Mouse (Mus musculus): Measurements from ENCODE around the gene Ankdd1b. TPM values are rescaled to one million over a fixed set of nuclear protein-coding genes. Genes with fewer than 3 reads are reported as not detected.

Ankdd1b gene
- under 1 TPM in 1 of 2 experiments, not detected in 1; 0.18 TPM for total RNA-seq (2021)
- long read RNA-seq, partial matches to known transcripts: 0 of 8 reads
- long read RNA-seq, other reads (novel, unspliced or antisense): 8 of 8 reads

- peak in 1 of 2 experiments; percentile 9 for DNase-seq (ENCODE audit: low spot score in 2 of 2)
These were observed at the start of gene Ankdd1b for GRCm38 (mm10) chr13:96470957-96471356. TSS of gene Ankdd1b (minus strand) at chr13:96471198.

GRCm38 (mm10) chr13:96517335-96517734, 46.3 kb upstream of the Ankdd1b start:
- DNase-seq (ENCODE audit: low spot score in 2 of 2): no peak

- no peak for DNase-seq (ENCODE audit: low spot score in 2 of 2)
These were observed 45.3 kb upstream of the Ankdd1b start for GRCm38 (mm10) chr13:96516249-96516648.

GRCm38 (mm10) chr13:96514154-96514942, 43.4 kb upstream of the Ankdd1b start:
- DNase-seq (ENCODE audit: low spot score in 2 of 2): no peak

GRCm38 (mm10) chr13:96511893-96512292, 40.9 kb upstream of the Ankdd1b start:
- no peak for DNase-seq (ENCODE audit: low spot score in 2 of 2)

GRCm38 (mm10) chr13:96511262-96511661, 40.3 kb upstream of the Ankdd1b start:
- no peak for DNase-seq (ENCODE audit: low spot score in 2 of 2)

- DNase-seq (ENCODE audit: low spot score in 2 of 2): no peak
These were observed 39.6 kb upstream of the Ankdd1b start for GRCm38 (mm10) chr13:96510635-96511034.

GRCm38 (mm10) chr13:96507541-96507940, 36.5 kb upstream of the Ankdd1b start:
- DNase-seq (ENCODE audit: low spot score in 2 of 2): no peak

GRCm38 (mm10) chr13:96506313-96506712, 35.3 kb upstream of the Ankdd1b start:
- no peak for DNase-seq (ENCODE audit: low spot score in 2 of 2)

GRCm38 (mm10) chr13:96505661-96506060, 34.7 kb upstream of the Ankdd1b start:
- no peak for DNase-seq (ENCODE audit: low spot score in 2 of 2)

GRCm38 (mm10) chr13:96499891-96500290, 28.9 kb upstream of the Ankdd1b start:
- DNase-seq (ENCODE audit: low spot score in 2 of 2): no peak

GRCm38 (mm10) chr13:96496630-96497029, 25.6 kb upstream of the Ankdd1b start:
- DNase-seq (ENCODE audit: low spot score in 2 of 2): no peak

- DNase-seq (ENCODE audit: low spot score in 2 of 2): no peak
These were observed 19.4 kb upstream of the Ankdd1b start, which contains the start of gene Gm17622 for GRCm38 (mm10) chr13:96490433-96490832. TSS of gene Gm17622 (plus strand) at chr13:96490733.

GRCm38 (mm10) chr13:96487968-96488367, 17.0 kb upstream of the Ankdd1b start:
- DNase-seq (ENCODE audit: low spot score in 2 of 2): no peak

GRCm38 (mm10) chr13:96487230-96487629, 16.2 kb upstream of the Ankdd1b start:
- DNase-seq (ENCODE audit: low spot score in 2 of 2): no peak

GRCm38 (mm10) chr13:96478991-96479390, 8.0 kb upstream of the Ankdd1b start:
- no peak for DNase-seq (ENCODE audit: low spot score in 2 of 2)

- no peak for DNase-seq (ENCODE audit: low spot score in 2 of 2)
These were observed 6.2 kb upstream of the Ankdd1b start for GRCm38 (mm10) chr13:96477226-96477625.

GRCm38 (mm10) chr13:96470556-96470955, 442 bp downstream of the Ankdd1b start:
- DNase-seq (ENCODE audit: low spot score in 2 of 2): no peak

- DNase-seq (ENCODE audit: low spot score in 2 of 2): no peak
These were observed 2.3 kb downstream of the Ankdd1b start for GRCm38 (mm10) chr13:96468678-96469077.

GRCm38 (mm10) chr13:96465315-96465714, 5.7 kb downstream of the Ankdd1b start:
- DNase-seq (ENCODE audit: low spot score in 2 of 2): no peak

- no peak for DNase-seq (ENCODE audit: low spot score in 2 of 2)
These were observed 8.4 kb downstream of the Ankdd1b start for GRCm38 (mm10) chr13:96462644-96463043.

- no peak for DNase-seq (ENCODE audit: low spot score in 2 of 2)
These were observed 12.4 kb downstream of the Ankdd1b start for GRCm38 (mm10) chr13:96458606-96459005.

- no peak for DNase-seq (ENCODE audit: low spot score in 2 of 2)
These were observed 13.0 kb downstream of the Ankdd1b start for GRCm38 (mm10) chr13:96458018-96458417.

Data from layer of hippocampus, postnatal 10 days (tissue).